Mouse (Mus musculus) neural tube, embryonic 12.5 days (tissue): ENCODE results near the gene B3gnt7. TPM values are rescaled to one million over a fixed set of nuclear protein-coding genes. Genes with fewer than 3 reads are reported as not detected.
"Not testable (repeated sequence)": the region's sequence is repeated elsewhere in the genome, so short reads cannot be mapped to it uniquely, and the experiment has no call there.

Experiments used
- ATAC-seq: fragments of 200-750 bp; cut with Nextera tagmentation; 2 replicates; pipeline ENCODE4 v1.8.0; 2017; ENCODE audit warnings: low read depth, mild to moderate bottlenecking, moderate TSS enrichment, moderate library complexity; ENCODE audit not compliant: low FRiP score
- H3K27ac ChIP-seq: fragments of 300-500 bp; sonication (generic); 2 replicates; pipeline ENCODE4 v1.5.1; 2016
- H3K27me3 ChIP-seq: fragments of 300-500 bp; sonication (generic); replicated peaks from 2 replicates; pipeline ENCODE4 v1.6.1; 2016; ENCODE audit warnings: mild to moderate bottlenecking
- H3K36me3 ChIP-seq: fragments of 300-500 bp; sonication (generic); 2 replicates; pipeline ENCODE4 v1.6.1; 2016; ENCODE audit warnings: mild to moderate bottlenecking
- H3K4me1 ChIP-seq: fragments of 300-500 bp; sonication (generic); 2 replicates; pipeline ENCODE4 v1.6.1; 2016
- H3K4me2 ChIP-seq: fragments of 300-500 bp; sonication (generic); replicated peaks from 2 replicates; pipeline ENCODE4 v1.6.1; 2016; ENCODE audit warnings: mild to moderate bottlenecking
- H3K4me3 ChIP-seq: fragments of 300-500 bp; sonication (generic); 2 replicates; pipeline ENCODE4 v1.5.1; 2016
- H3K9ac ChIP-seq: fragments of 300-500 bp; sonication (generic); 2 replicates; pipeline ENCODE4 v1.6.1; 2016; ENCODE audit warnings: mild to moderate bottlenecking
- H3K9me3 ChIP-seq: fragments of 300-500 bp; sonication (generic); 2 replicates; pipeline ENCODE4 v1.6.1; 2016; ENCODE audit warnings: mild to moderate bottlenecking
- WGBS: fragments of 180-500 bp; shearing (Covaris S2); methylation state at CpG from one replicate; pipeline ENCODE4 v1.1.7; 2016; 5-methylcytosine and 5-hydroxymethylcytosine counted together
- polyA plus RNA-seq: library from polyadenylated mRNA; unstranded; fragments of >200 nt; fragmentation: Nextera tagmentation; extraction: Ambion mirVana; gene quantifications from 2 replicates; pipeline ENCODE4 v1.2.1, GENCODE M21; 2016

Gene B3gnt7
- polyA plus RNA-seq, 1 experiment from 2014 or later: 3.1 TPM

DNA sequence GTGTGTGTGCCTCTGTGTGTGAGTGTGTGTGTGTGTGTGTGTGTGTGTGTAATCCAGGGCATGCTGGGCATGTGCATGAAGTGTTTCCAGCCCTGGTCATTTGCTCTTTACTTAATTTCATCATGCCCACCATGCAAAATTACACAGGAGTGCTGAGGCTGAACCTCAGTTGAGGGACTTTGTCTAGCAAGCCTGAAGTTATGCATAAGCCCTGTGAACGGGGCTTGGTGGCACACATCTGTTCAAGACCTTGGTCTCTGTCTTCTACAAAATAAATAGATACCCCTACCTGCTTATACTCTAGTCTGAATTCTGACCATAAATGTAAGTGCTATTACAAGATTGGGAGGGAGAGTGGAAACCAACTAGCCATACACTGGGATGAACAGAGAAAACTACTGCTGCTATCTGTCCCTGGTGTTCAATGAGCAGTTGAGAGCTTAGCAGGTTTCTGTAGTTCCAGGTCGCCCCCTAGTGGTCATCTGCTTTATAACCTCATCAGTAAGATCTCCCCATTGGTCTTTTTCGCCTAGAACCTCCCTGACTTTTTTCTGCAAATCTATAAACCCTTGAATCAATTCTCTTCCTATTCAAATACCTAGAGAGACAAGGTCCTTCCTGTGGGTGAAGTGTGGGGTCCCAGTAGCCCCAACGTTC lies 36.7 kb downstream of the B3gnt7 start:
- Histone ChIP-seq H3K4me1 (no peaks in the 10 kb centered on the region), H3K9me3 (no peaks in the 10 kb centered on the region), H3K27ac (no peak overlapping the region), H3K4me3 (no peak overlapping the region), H3K4me2 (no peak overlapping the region), H3K36me3 (no peaks in the 10 kb centered on the region), H3K27me3 (no peaks in the 10 kb centered on the region), H3K9ac (no peak overlapping the region)
- ATAC-seq: peak; percentile 66; the same call in 1 of the 2 replicates
- 35% methylated on average over 4 of the region's 4 CpGs for WGBS

DNA sequence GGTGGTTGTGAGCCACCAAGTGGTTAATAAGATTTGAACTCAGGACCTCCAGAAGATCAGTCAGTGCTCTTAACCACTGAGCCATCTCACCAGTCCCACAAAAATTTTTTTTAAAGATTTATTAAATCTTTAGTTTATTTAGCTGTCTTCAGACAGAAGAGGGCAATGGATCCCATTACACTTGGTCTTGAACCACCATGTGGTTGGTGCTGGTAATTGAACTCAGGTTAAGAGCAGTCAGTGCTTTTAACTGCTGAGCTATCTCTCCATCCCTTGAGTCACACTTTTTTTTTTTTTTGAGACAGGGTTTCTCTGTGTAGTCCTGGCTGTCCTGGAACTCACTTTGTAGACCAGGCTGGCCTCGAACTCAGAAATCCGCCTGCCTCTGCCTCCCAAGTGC lies 38.5 kb downstream of the B3gnt7 start:
- WGBS: 94% methylated on average over 2 of the region's 2 CpGs
- not testable (repeated sequence) for H3K27me3 ChIP-seq, ATAC-seq, H3K36me3 ChIP-seq, H3K9ac ChIP-seq, H3K27ac ChIP-seq, H3K4me2 ChIP-seq, H3K4me1 ChIP-seq, H3K4me3 ChIP-seq, H3K9me3 ChIP-seq

GRCm38 (mm10) chr1:86342371-86342770 lies 39.7 kb downstream of the B3gnt7 start:
- H3K9ac ChIP-seq: no peak overlapping the region
- H3K4me1 ChIP-seq: no peaks in the 10 kb centered on the region
- H3K36me3 ChIP-seq: no peaks in the 10 kb centered on the region
- no peak overlapping the region for H3K27ac ChIP-seq
- no peak overlapping the region for H3K4me2 ChIP-seq
- 90% methylated on average over 2 of the region's 2 CpGs for WGBS
- no peak overlapping the region for H3K4me3 ChIP-seq
- H3K9me3 ChIP-seq: no peaks in the 10 kb centered on the region
- H3K27me3 ChIP-seq: no peaks in the 10 kb centered on the region
- no peak for ATAC-seq

DNA sequence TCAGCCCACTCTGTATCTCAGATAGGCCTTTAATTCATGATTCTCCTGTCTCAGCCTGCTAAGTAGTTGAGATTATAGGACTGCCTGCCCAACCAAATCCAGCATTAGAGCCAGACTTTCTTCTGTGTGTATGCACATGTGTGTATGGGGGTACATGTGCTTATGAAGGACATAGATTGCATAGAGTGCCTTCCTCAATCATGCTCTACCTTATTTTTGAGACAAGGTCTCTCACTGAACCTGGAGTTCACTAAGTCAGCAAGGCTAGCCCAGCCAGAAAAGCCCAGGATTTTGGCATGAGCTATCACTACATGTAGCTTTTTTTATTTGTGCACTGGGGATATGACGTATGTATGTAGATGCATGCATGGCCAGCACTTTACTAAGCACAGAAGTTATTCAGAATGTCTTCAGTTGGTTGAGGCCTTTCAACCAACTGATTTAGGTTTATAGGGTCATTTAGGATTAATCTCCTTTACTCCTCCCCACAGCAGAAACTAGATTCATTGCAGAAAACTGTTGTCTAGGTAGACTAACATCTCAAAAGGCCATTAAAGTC lies 40.5 kb downstream of the B3gnt7 start:
- WGBS: 94% methylated on average over 1 of the region's 1 CpGs

DNA sequence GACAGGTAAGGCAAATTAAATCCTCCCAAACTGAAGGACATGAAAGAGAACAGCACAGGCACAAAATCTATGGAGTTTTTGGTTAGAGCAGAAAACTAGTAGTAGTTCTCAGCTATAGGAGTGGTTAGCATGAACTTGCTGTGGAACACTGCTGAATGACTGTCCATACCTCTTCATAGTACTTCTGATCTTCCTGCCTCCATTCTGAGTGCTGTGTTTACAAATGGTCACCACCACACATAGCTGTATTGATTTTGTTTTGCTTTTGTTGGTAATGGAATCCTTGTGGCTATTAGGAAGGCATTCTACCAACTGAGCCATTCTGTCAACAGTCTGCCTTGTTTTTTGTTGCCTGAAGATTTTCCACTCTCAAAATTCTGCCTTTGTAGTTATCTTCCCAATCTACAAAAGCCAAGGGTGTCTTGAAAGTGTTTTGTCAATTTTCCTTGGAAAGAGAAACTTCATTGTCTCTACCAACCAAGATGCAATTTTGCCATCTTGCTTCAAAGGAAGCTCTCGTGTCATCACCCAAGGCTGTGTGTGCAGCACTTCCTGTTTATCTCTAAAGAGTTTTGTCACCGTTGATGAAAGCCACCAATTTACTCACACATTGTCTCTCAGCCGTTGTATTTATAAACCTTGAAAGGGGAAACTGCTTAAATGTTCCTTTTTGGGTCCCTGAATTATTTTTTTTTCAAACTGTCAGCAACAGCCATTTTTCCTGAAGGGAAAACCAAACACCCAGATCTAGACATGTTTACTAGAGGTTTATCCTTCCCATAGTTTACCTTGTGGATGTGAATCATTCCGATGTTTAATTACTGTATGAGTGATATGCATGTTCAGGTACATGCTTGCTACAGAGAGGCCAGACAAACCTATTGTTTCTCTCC lies 41.6 kb downstream of the B3gnt7 start:
- Histone ChIP-seq H3K4me3 (no peak overlapping the region), H3K4me1 (no peaks in the 10 kb centered on the region), H3K9me3 (no peaks in the 10 kb centered on the region), H3K9ac (no peak overlapping the region), H3K27ac (no peak overlapping the region), H3K27me3 (no peaks in the 10 kb centered on the region), H3K36me3 (peaks cover 14% of the 10 kb centered on the region), H3K4me2 (no peak overlapping the region)
- 84% methylated on average over 4 of the region's 4 CpGs for WGBS
- no peak for ATAC-seq

More for the DNA sequence above, 40.5 kb downstream of the B3gnt7 start:
- H3K4me1 ChIP-seq: no peaks in the 10 kb centered on the region
- H3K36me3 ChIP-seq: peaks cover 3% of the 10 kb centered on the region; the same call in 1 of the 2 replicates
- H3K9ac ChIP-seq: no peak overlapping the region
- H3K27me3 ChIP-seq: no peaks in the 10 kb centered on the region
- H3K4me2 ChIP-seq: no peak overlapping the region
- no peak overlapping the region for H3K27ac ChIP-seq
- ATAC-seq: no peak
- no peak overlapping the region for H3K4me3 ChIP-seq
- no peaks in the 10 kb centered on the region for H3K9me3 ChIP-seq

DNA sequence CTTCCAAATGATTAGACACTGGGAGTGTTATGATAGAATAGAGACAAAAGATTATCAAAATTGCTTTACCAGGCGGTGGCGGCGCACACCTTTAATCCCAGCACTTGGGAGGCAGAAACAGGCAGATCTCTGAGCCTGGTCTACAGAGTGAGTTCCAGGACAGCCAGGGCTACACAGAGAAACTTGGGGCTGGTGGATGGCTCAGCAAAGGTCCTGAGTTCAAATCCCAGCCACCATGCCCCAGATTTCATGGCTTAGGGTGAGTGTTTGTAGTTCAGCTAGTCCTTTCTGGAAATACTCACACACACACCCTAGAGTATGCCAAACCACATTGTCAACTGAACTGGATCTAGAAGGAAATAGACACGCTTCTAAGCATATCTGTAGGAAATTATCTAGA lies 42.4 kb downstream of the B3gnt7 start:
- Histone ChIP-seq H3K4me2 (no peak overlapping the region), H3K4me3 (no peak overlapping the region), H3K9ac (no peak overlapping the region), H3K36me3 (peaks cover 22% of the 10 kb centered on the region), H3K27me3 (no peaks in the 10 kb centered on the region), H3K9me3 (no peaks in the 10 kb centered on the region), H3K4me1 (no peaks in the 10 kb centered on the region), H3K27ac (no peak overlapping the region)
- ATAC-seq: no peak
- 93% methylated on average over 4 of the region's 4 CpGs for WGBS

- 93% methylated on average over 4 of the region's 4 CpGs for WGBS
- Histone ChIP-seq H3K4me3 (no peak overlapping the region), H3K9ac (no peak overlapping the region), H3K4me2 (no peak overlapping the region), H3K36me3 (peaks cover 31% of the 10 kb centered on the region), H3K27ac (no peak overlapping the region), H3K27me3 (no peaks in the 10 kb centered on the region), H3K4me1 (no peaks in the 10 kb centered on the region), H3K9me3 (no peaks in the 10 kb centered on the region)
- ATAC-seq: no peak
These were observed 43.3 kb downstream of the B3gnt7 start for GRCm38 (mm10) chr1:86345956-86346355.

- no peaks in the 10 kb centered on the region for H3K9me3 ChIP-seq
- H3K36me3 ChIP-seq: peaks cover 42% of the 10 kb centered on the region
- no peak for ATAC-seq
- no peak overlapping the region for H3K9ac ChIP-seq
- no peak overlapping the region for H3K4me2 ChIP-seq
- H3K4me1 ChIP-seq: no peaks in the 10 kb centered on the region
- no peaks in the 10 kb centered on the region for H3K27me3 ChIP-seq
- H3K4me3 ChIP-seq: no peak overlapping the region
- 87% methylated on average over 3 of the region's 3 CpGs for WGBS
- H3K27ac ChIP-seq: no peak overlapping the region
These were observed 44.5 kb downstream of the B3gnt7 start for GRCm38 (mm10) chr1:86346851-86347715.

- no peak overlapping the region for H3K9ac ChIP-seq
These were observed 45.0 kb downstream of the B3gnt7 start for GRCm38 (mm10) chr1:86347716-86348045.

GRCm38 (mm10) chr1:86348083-86348482 lies 45.5 kb downstream of the B3gnt7 start:
- no peak for ATAC-seq
- Histone ChIP-seq H3K4me3 (no peak overlapping the region), H3K9ac (no peak overlapping the region), H3K36me3 (peaks cover 51% of the 10 kb centered on the region), H3K4me1 (no peaks in the 10 kb centered on the region), H3K9me3 (no peaks in the 10 kb centered on the region), H3K27ac (no peak overlapping the region), H3K27me3 (no peaks in the 10 kb centered on the region), H3K4me2 (no peak overlapping the region)
- WGBS: 54% methylated on average over 1 of the region's 1 CpGs

More at GRCm38 (mm10) chr1:86347716-86348045, 45.0 kb downstream of the B3gnt7 start:
- WGBS: 69% methylated on average over 1 of the region's 1 CpGs
- Histone ChIP-seq H3K4me2 (no peak overlapping the region), H3K4me3 (no peak overlapping the region), H3K27me3 (no peaks in the 10 kb centered on the region), H3K9me3 (no peaks in the 10 kb centered on the region), H3K4me1 (no peaks in the 10 kb centered on the region), H3K36me3 (peaks cover 48% of the 10 kb centered on the region), H3K27ac (no peak overlapping the region)
- no peak for ATAC-seq

- no peak overlapping the region for H3K4me3 ChIP-seq
- no peaks in the 10 kb centered on the region for H3K9me3 ChIP-seq
- no peak overlapping the region for H3K4me2 ChIP-seq
- WGBS: 62% methylated on average over 4 of the region's 4 CpGs
- no peak overlapping the region for H3K27ac ChIP-seq
- no peaks in the 10 kb centered on the region for H3K27me3 ChIP-seq
- no peak for ATAC-seq
- H3K4me1 ChIP-seq: no peaks in the 10 kb centered on the region
- H3K36me3 ChIP-seq: peaks cover 58% of the 10 kb centered on the region
- no peak overlapping the region for H3K9ac ChIP-seq
These were observed 46.2 kb downstream of the B3gnt7 start for GRCm38 (mm10) chr1:86348801-86349200.

DNA sequence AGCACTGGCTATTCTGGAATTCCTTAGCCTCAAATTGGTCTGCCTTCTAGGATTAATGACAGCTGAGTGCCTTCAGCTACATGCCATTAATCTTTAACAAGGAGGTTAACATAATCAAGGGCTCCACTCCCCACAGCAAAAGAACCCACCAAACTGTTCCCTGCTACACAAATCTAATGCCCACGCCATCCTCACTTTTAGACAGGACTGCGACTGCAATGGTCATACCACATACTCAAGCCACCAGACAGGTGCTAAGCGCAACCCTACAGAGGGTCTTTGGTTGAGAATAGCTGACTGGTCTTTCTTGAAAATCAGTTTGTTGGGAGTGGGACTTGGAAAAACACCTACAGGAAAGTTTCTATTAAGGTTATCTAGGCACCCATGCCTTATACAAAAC lies 46.6 kb downstream of the B3gnt7 start:
- 94% methylated on average over 3 of the region's 3 CpGs for WGBS
- Histone ChIP-seq H3K9ac (no peak overlapping the region), H3K27ac (no peak overlapping the region), H3K4me1 (no peaks in the 10 kb centered on the region), H3K9me3 (no peaks in the 10 kb centered on the region), H3K27me3 (no peaks in the 10 kb centered on the region), H3K4me3 (no peak overlapping the region), H3K4me2 (no peak overlapping the region), H3K36me3 (peaks cover 62% of the 10 kb centered on the region)
- ATAC-seq: no peak
